13 mouse cellular contexts compared by ENCODE assay signal in genomic region chr5:32437901-32438563, GRCm38 (mm10). TPM values are rescaled to one million over a fixed set of nuclear protein-coding genes. Genes with fewer than 3 reads are reported as not detected.
DNase-seq lines count a peak whose midpoint lies in the region; TF ChIP-seq lines count a peak whose summit lies in the region.
"Had no signal": no experiment of that assay in that cellular context is flagged by ENCODE, and none has a peak within 500 bp of the region (broad histone marks: within the 10 kb centered on the region; RNA-seq: fewer than 3 reads in every experiment).

No protein-coding gene starts in this region.

- no peak overlapping the region for H3K4me3 ChIP-seq in heart, adult 2 months
- H3K4me3 ChIP-seq in ES-Bruce4 (ENCODE audit: low read depth, low read length), result no peak overlapping the region
- H3K4me3 ChIP-seq: hindbrain, embryonic 13.5 days; liver, embryonic 15.5 days; midbrain, embryonic 13.5 days; neural tube, embryonic 12.5 days had no signal

- no peak for TF ChIP-seq EP300 in heart, adult 2 months (IDR thresholded peaks at IDR 0.05; ENCODE audit: insufficient read depth, low read depth, low read length)
- TF ChIP-seq EP300 in ES-Bruce4 (IDR thresholded peaks at IDR 0.05; ENCODE audit: insufficient read depth, low read depth, low read length), result peak; percentile 50; the same call in 1 of the 2 replicates

- TF ChIP-seq POLR2A in heart, adult 2 months (IDR thresholded peaks at IDR 0.05; ENCODE audit: insufficient read depth, low read depth, low read length), result no peak
- TF ChIP-seq POLR2A in ES-Bruce4 (IDR thresholded peaks at IDR 0.05; ENCODE audit: insufficient read depth, low read length), result no peak

- peaks cover 6% of the 10 kb centered on the region for H3K4me1 ChIP-seq in heart, adult 2 months (ENCODE audit: control insufficient read depth, insufficient read depth, low read length)
- H3K4me1 ChIP-seq in ES-Bruce4 (ENCODE audit: control insufficient read depth, insufficient read depth, low read length), result peaks cover 2% of the 10 kb centered on the region
- H3K4me1 ChIP-seq: hindbrain, embryonic 13.5 days; liver, embryonic 15.5 days; midbrain, embryonic 13.5 days; neural tube, embryonic 12.5 days had no signal

- intact Hi-C loops in heart, adult 2 months (cut with DNase I), result no loop called here
- intact Hi-C loops in heart, postnatal 36 days (cut with DNase I), result no loop called here

- H3K79me2 ChIP-seq in heart, adult 2 months (replicated peaks; ENCODE audit: control insufficient read depth, insufficient read depth, low read length), result no peaks in the 10 kb centered on the region

- no peaks in the 10 kb centered on the region for H3K9me3 ChIP-seq in ES-Bruce4 (replicated peaks; ENCODE audit: control insufficient read depth, insufficient read depth, low read length, poor library complexity, severe bottlenecking)
- H3K9me3 ChIP-seq: hindbrain, embryonic 13.5 days; liver, embryonic 15.5 days; midbrain, embryonic 13.5 days; neural tube, embryonic 12.5 days had no signal

- 38% methylated on average over 5 of the region's 5 CpGs for WGBS in heart, adult 2 months

- no peak overlapping the region for H3K9ac ChIP-seq in heart, adult 2 months (ENCODE audit: low read depth, low read length)
- no peak overlapping the region for H3K9ac ChIP-seq in ES-Bruce4 (ENCODE audit: low read depth, poor library complexity, severe bottlenecking)
- H3K9ac ChIP-seq: hindbrain, embryonic 13.5 days; liver, embryonic 15.5 days; midbrain, embryonic 13.5 days; neural tube, embryonic 12.5 days had no signal

- DNase-seq in heart, adult 2 months, result no peak
- no peak for DNase-seq in heart, postnatal 36 days
- DNase-seq in brain, adult 2 months (ENCODE audit: low read depth, low spot score), result peak; percentile 65
- peak; percentile 13 for DNase-seq in lung, postnatal 25 days (ENCODE audit: low spot score)
- DNase-seq in adrenal gland, postnatal 14 days, result no peak
- DNase-seq in thymus, postnatal 4 days, result no peak
- DNase-seq in layer of hippocampus, adult 18-20 months (ENCODE audit: low spot score in 2 of 2), result no peak
- DNase-seq: kidney, adult 9 months had no signal

- H3K27me3 ChIP-seq in heart, adult 2 months (ENCODE audit: control insufficient read depth, insufficient read depth, low read length), result no peaks in the 10 kb centered on the region
- H3K27me3 ChIP-seq in ES-Bruce4 (ENCODE audit: control insufficient read depth, insufficient read depth, low read length, poor library complexity, severe bottlenecking), result no peaks in the 10 kb centered on the region
- H3K27me3 ChIP-seq: hindbrain, embryonic 13.5 days; liver, embryonic 15.5 days; midbrain, embryonic 13.5 days; neural tube, embryonic 12.5 days had no signal

- TF ChIP-seq CTCF in heart, adult 2 months (IDR thresholded peaks at IDR 0.05), result no peak
- TF ChIP-seq CTCF in ES-Bruce4 (IDR thresholded peaks at IDR 0.05; ENCODE audit: low read depth, low read length), result no peak

- H3K36me3 ChIP-seq in heart, adult 2 months (ENCODE audit: control insufficient read depth, insufficient read depth, low read length), result no peaks in the 10 kb centered on the region
- H3K36me3 ChIP-seq in ES-Bruce4 (ENCODE audit: control insufficient read depth, insufficient read depth, low read length, poor library complexity, severe bottlenecking), result no peaks in the 10 kb centered on the region
- H3K36me3 ChIP-seq: hindbrain, embryonic 13.5 days; liver, embryonic 15.5 days; midbrain, embryonic 13.5 days; neural tube, embryonic 12.5 days had no signal

- H3K27ac ChIP-seq in heart, adult 2 months, result peak overlapping the region; percentile 8; the same call in 1 of the 2 replicates
- H3K27ac ChIP-seq in ES-Bruce4 (ENCODE audit: insufficient read depth, low read length), result no peak overlapping the region
- H3K27ac ChIP-seq: hindbrain, embryonic 13.5 days; liver, embryonic 15.5 days; midbrain, embryonic 13.5 days; neural tube, embryonic 12.5 days had no signal

RNA-seq across cellular contexts. Expression of gene Ppp1cb, which starts 20.6 kb away (rescaled TPM):
- 100 to 1,000 TPM; 423 to 471 TPM for total RNA-seq in heart, adult 2 months (2021)
- polyA plus RNA-seq in heart, adult 2 months (2012; rRNA removed), result 82.1 and 188 TPM in 2 replicates
- 100 to 1,000 TPM; 445 to 446 TPM for total RNA-seq in heart, postnatal 36 days (2021)
- polyA plus RNA-seq in ES-Bruce4 (2011; ENCODE audit: insufficient read depth, insufficient read length, low read depth, missing spikeins), result 498 and 501 TPM in 2 replicates
- 358 and 364 TPM in 2 replicates for total RNA-seq in adrenal gland, postnatal 14 days (2021)
- 100 to 1,000 TPM; 412 to 448 TPM for total RNA-seq in layer of hippocampus, adult 18-20 months (2021)

Comparison
In these comparisons a context has a peak if more than half of its experiments do, and no peak if none do; other contexts are left out.
1. DNase-seq: peak in brain, adult 2 months (single experiment) and lung, postnatal 25 days (single experiment); none in heart, adult 2 months (0 of 2), heart, postnatal 36 days (0 of 2), adrenal gland, postnatal 14 days (single experiment), thymus, postnatal 4 days (single experiment) and layer of hippocampus, adult 18-20 months (0 of 2).